Mouse (Mus musculus) thymus, adult 2 months (tissue): Measurements from ENCODE around the gene Tex26. TPM values are rescaled to one million over a fixed set of nuclear protein-coding genes. Genes with fewer than 3 reads are reported as not detected.

Experiments used
- DNase-seq: peaks from one replicate; pipeline ENCODE4 v3.0.0; 2021
- H3K27ac ChIP-seq: fragments of 200-500 bp; 2 replicates; pipeline ENCODE4 v1.5.1; 2012; ENCODE audit warnings: low read length, control low read depth; ENCODE audit not compliant: control insufficient read depth, insufficient read depth
- H3K27me3 ChIP-seq: fragments of 200-500 bp; 2 replicates; pipeline ENCODE4 v1.6.1; 2012; ENCODE audit warnings: mild to moderate bottlenecking, low read length, moderate library complexity, mixed read lengths; ENCODE audit not compliant: control insufficient read depth, insufficient read depth
- H3K36me3 ChIP-seq: fragments of 200-500 bp; 2 replicates; pipeline ENCODE4 v1.6.1; 2012; ENCODE audit warnings: mild to moderate bottlenecking, low read length, moderate library complexity; ENCODE audit not compliant: control insufficient read depth, insufficient read depth
- H3K4me1 ChIP-seq: fragments of 200-500 bp; replicated peaks from 2 replicates; pipeline ENCODE4 v1.6.1; 2012; ENCODE audit warnings: low read length; ENCODE audit not compliant: control insufficient read depth, insufficient read depth
- H3K4me3 ChIP-seq: fragments of 200-500 bp; 2 replicates; pipeline ENCODE4 v1.5.1; 2012; ENCODE audit warnings: mild to moderate bottlenecking, low read length, control low read depth, moderate library complexity; ENCODE audit not compliant: control insufficient read depth, insufficient read depth
- CTCF ChIP-seq: fragments of 200-500 bp; IDR thresholded peaks from 2 replicates; pipeline ENCODE4 v1.5.1; 2012; ENCODE audit warnings: mild to moderate bottlenecking, control low read depth, low read length, moderate library complexity, borderline replicate concordance; ENCODE audit not compliant: control insufficient read depth, poor library complexity, insufficient read depth; ENCODE audit errors: extremely low read depth
- POLR2A ChIP-seq: fragments of 200-500 bp; IDR thresholded peaks from 2 replicates; pipeline ENCODE4 v1.6.1; 2012; ENCODE audit warnings: mild to moderate bottlenecking, low read length, control low read depth, moderate library complexity; ENCODE audit not compliant: control insufficient read depth, poor library complexity, insufficient read depth; ENCODE audit errors: extremely low read depth
- WGBS: fragments of 180-500 bp; shearing (Covaris S2); methylation state at CpG from one replicate; pipeline ENCODE4 v1.1.7; 2018; 5-methylcytosine and 5-hydroxymethylcytosine counted together
- polyA plus RNA-seq: library from polyadenylated mRNA; depleted of rRNA; stranded (reverse); fragments of >200 nt; gene quantifications from 2 replicates; pipeline ENCODE4 v1.2.3, GENCODE M21; 2012

The Tex26 gene
- polyA plus RNA-seq, 1 experiment = 0.38 TPM

DNA sequence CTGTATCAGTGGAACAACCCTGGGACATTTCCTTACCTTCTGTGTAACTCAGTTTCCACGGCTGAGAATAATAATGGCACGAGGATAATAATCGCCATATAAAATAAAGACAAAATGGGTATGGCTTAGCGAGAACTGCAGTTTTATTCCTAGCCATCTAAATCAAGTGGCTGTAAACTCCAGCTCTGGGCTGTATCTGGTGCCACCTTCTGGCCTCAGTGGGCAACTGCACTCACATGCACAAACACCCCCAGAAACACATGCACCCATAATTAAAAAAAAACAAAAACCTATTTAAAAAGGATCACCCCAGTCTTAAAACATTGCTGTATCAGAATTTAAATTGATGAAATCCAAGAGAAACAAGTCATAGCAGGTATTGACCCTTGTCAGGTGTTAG lies 22.1 kb upstream of the Tex26 start:
- Histone ChIP-seq H3K27ac (no peak overlapping the region), H3K36me3 (no peaks in the 10 kb centered on the region), H3K4me1 (peaks cover 14% of the 10 kb centered on the region), H3K27me3 (no peaks in the 10 kb centered on the region), H3K4me3 (no peak overlapping the region)
- DNase-seq = peak; percentile 48
- TF ChIP-seq POLR2A = no peak
- no peak for TF ChIP-seq CTCF
- 98% methylated on average over 4 of the region's 4 CpGs for WGBS

DNA sequence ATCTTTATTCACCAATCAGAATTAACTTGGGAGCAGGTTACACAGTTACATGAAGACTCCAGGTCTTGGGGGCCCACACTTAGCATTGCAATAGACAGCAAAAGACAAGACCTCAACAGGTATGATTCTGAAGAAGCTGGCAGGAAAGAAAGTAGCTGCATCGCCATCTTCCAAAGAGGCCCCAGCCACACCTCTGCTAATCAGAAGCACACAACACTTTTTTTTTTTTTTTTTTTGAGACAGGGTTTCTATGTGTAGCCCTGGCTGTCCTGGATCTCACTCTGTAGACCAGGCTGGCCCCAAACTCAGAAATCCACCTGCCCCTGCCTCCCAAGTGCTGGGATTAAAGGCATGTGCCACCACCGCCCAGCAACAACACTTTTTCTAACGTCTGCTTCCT lies 12.9 kb upstream of the Tex26 start:
- WGBS = 90% methylated on average over 3 of the region's 3 CpGs
- Histone ChIP-seq H3K4me3 (no peak overlapping the region), H3K27me3 (no peaks in the 10 kb centered on the region), H3K4me1 (peaks cover 28% of the 10 kb centered on the region), H3K27ac (no peak overlapping the region), H3K36me3 (no peaks in the 10 kb centered on the region)
- DNase-seq = no peak
- TF ChIP-seq CTCF = no peak
- no peak for TF ChIP-seq POLR2A

DNA sequence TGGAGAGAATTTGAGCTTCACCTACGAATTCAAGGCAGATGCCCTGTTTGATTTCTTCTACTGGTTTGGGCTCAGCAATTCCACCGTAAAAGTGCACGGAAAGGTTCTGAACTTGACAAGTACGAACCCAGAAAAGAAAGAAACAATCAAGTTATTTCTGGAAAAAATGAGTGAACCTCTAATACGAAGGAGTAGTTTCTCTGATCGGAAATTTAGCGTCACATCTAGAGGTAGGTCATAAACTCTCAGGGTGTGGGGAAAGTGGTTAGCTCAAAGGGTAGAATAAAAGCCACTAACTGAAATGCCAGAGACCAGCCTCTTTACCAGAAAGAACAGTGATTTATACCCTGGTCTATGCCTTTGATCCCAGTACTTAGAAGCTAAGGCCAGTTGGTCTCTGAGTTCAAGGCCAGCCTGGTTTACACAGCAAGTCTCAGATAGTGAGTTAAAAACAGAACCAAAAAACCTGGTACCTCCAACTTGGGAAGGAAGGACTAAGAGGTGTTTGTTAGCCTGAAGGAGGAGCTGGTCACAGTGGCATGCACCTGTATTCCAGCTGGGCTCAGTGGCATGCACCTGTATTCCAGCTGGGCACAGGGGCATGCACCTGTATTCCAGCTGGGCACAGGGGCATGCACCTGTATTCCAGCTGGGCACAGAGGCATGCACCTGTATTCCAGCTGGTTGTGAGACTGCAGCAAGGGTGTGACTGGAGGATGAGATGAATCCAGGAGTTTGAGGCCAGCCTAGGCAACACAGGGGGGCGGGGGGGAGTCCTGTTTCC lies 12.0 kb upstream of the Tex26 start:
- 68% methylated on average over 8 of the region's 8 CpGs for WGBS
- TF ChIP-seq CTCF = 0 out of 2 replicates have a peak, but pooled peaks have one; percentile 35
- no peak for TF ChIP-seq POLR2A
- peak; percentile 34 for DNase-seq
- Histone ChIP-seq H3K36me3 (no peaks in the 10 kb centered on the region), H3K27ac (peak overlapping the region; percentile 100), H3K27me3 (no peaks in the 10 kb centered on the region), H3K4me1 (peaks cover 30% of the 10 kb centered on the region), H3K4me3 (no peak overlapping the region)

GRCm38 (mm10) chr5:149428347-149428746 lies 11.1 kb upstream of the Tex26 start:
- DNase-seq = peak; percentile 78
- Histone ChIP-seq H3K4me3 (no peak overlapping the region), H3K27ac (peak overlapping the region; percentile 100), H3K36me3 (no peaks in the 10 kb centered on the region), H3K27me3 (no peaks in the 10 kb centered on the region), H3K4me1 (peaks cover 31% of the 10 kb centered on the region)
- 1% methylated on average over 6 of the region's 6 CpGs for whole genome bisulfite sequencing
- TF ChIP-seq CTCF (0 out of 2 replicates have a peak, but pooled peaks have one; percentile 36), POLR2A (no peak)

DNA sequence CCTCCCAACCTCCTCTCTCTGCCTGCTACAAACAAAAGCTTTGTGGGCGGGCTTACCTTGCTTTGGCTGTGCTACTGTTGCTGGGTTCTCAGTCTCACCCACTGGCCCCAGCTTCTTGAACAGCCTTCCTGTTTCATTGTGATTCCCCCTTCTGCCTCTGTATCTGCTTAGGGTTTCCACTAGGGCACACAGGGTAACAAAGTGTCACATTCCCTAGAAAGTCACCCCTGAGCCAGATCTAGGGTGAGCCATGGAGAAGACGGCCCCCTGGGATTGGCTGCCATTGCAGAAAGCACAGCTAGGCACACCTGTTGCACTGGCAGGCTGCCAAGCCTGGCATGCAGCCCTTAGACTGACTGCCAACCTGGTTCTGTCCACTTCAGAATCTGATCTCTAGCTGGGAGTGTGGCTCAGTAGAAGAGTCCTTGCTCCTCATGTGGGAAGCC lies 10.6 kb upstream of the Tex26 start:
- Histone ChIP-seq H3K36me3 (no peaks in the 10 kb centered on the region), H3K4me3 (no peak overlapping the region), H3K4me1 (peaks cover 35% of the 10 kb centered on the region), H3K27ac (peak overlapping the region; percentile 100), H3K27me3 (no peaks in the 10 kb centered on the region)
- DNase-seq = peak; percentile 71
- 0 out of 2 replicates have a peak, but pooled peaks have one; percentile 31 for TF ChIP-seq CTCF
- TF ChIP-seq POLR2A = no peak
- 4% methylated on average over 2 of the region's 2 CpGs for WGBS

- DNase-seq = no peak
- H3K4me3 ChIP-seq = no peak overlapping the region
- H3K27ac ChIP-seq = peak overlapping the region; percentile 100
- H3K36me3 ChIP-seq = no peaks in the 10 kb centered on the region
- TF ChIP-seq POLR2A (no peak), CTCF (no peak)
- WGBS = 83% methylated on average over 4 of the region's 4 CpGs
- H3K27me3 ChIP-seq = no peaks in the 10 kb centered on the region
- peaks cover 40% of the 10 kb centered on the region for H3K4me1 ChIP-seq
Observed at GRCm38 (mm10) chr5:149429541-149429940, 9.9 kb upstream of the Tex26 start.
